ENCODE assay signal across 14 mouse cellular contexts in the genomic region with DNA sequence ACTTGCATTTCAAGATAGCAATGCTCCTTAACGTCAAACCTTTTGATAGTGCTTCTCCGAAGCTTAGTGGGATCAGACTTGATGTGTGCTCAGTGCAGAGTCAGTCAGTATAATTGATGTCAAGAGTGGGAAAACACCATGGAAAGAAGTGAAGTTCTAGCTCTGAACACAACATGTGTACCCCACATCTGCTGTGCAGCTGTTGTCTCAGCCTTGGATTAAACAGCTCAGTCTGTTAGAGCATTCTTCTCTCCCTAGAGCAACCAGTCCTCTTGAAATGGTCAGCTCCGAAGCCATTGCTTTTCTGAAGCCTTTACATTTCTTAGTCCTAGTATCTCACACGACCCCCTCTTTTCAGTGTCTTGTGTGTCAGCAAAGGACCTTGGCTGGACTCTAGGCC. TPM values are rescaled to one million over a fixed set of nuclear protein-coding genes. Genes with fewer than 3 reads are reported as not detected.
"Had no signal": no experiment of that assay in that cellular context is flagged by ENCODE, and none has a peak within 500 bp of the region (broad histone marks: within the 10 kb centered on the region; RNA-seq: fewer than 3 reads in every experiment).

No protein-coding gene starts in this region.

- H3K4me1 ChIP-seq: kidney, embryonic 15.5 days; liver, embryonic 12.5 days; liver, embryonic 15.5 days; lung, embryonic 15.5 days; midbrain, embryonic 10.5 days; midbrain, embryonic 13.5 days had no signal

- H3K4me2 ChIP-seq: kidney, embryonic 15.5 days; liver, embryonic 12.5 days; liver, embryonic 15.5 days; lung, embryonic 15.5 days; midbrain, embryonic 13.5 days had no signal

- H3K9ac ChIP-seq: kidney, embryonic 15.5 days; liver, embryonic 12.5 days; liver, embryonic 15.5 days; lung, embryonic 15.5 days; midbrain, embryonic 13.5 days had no signal

- H3K27me3 ChIP-seq: kidney, embryonic 15.5 days; liver, embryonic 12.5 days; liver, embryonic 15.5 days; lung, embryonic 15.5 days; megakaryocyte, embryonic 14.5 days; midbrain, embryonic 13.5 days had no signal

- H3K9me3 ChIP-seq: kidney, embryonic 15.5 days; liver, embryonic 12.5 days; liver, embryonic 15.5 days; lung, embryonic 15.5 days; megakaryocyte, embryonic 14.5 days; midbrain, embryonic 10.5 days; midbrain, embryonic 13.5 days had no signal

- ATAC-seq: intestine, embryonic 16.5 days; liver, embryonic 12.5 days; midbrain, embryonic 13.5 days had no signal

- H3K27ac ChIP-seq: kidney, embryonic 15.5 days; liver, embryonic 12.5 days; liver, embryonic 15.5 days; lung, embryonic 15.5 days; midbrain, embryonic 10.5 days; midbrain, embryonic 13.5 days had no signal

- H3K4me3 ChIP-seq: kidney, embryonic 15.5 days; liver, embryonic 12.5 days; liver, embryonic 15.5 days; lung, embryonic 15.5 days; megakaryocyte, embryonic 14.5 days; midbrain, embryonic 10.5 days; midbrain, embryonic 13.5 days had no signal

- DNase-seq: kidney, adult 8-10 months; kidney, postnatal 14 days; liver; lung, adult 18-20 months; lung, postnatal 10 days; lung, postnatal 36 days had no signal

RNA-seq across cellular contexts. Expression of gene Cacng1, which starts 47.3 kb away (rescaled TPM):
- polyA plus RNA-seq: intestine, embryonic 16.5 days; liver, embryonic 12.5 days; lung, embryonic 15.5 days had no signal
